32 mouse cellular contexts compared by ENCODE assay signal in genomic region chr12:33775563-33776468, GRCm38 (mm10).
DNase-seq lines count a peak whose midpoint lies in the region; ATAC-seq and TF ChIP-seq lines count a peak whose summit lies in the region.
"Had no signal": no experiment of that assay in that cellular context is flagged by ENCODE, and none has a peak within 500 bp of the region (broad histone marks: within the 10 kb centered on the region; RNA-seq: fewer than 3 reads in every experiment).

No protein-coding gene starts in this region.

- no peak overlapping the region for H3K4me3 ChIP-seq in embryonic facial prominence, embryonic 14.5 days (ENCODE audit: low read depth, low read length)
- no peak overlapping the region for H3K4me3 ChIP-seq in embryonic facial prominence, embryonic 10.5 days
- H3K4me3 ChIP-seq in heart, postnatal 0 days (ENCODE audit: low read depth, low read length), result no peak overlapping the region
- no peak overlapping the region for H3K4me3 ChIP-seq in neural tube, embryonic 13.5 days
- H3K4me3 ChIP-seq: embryonic facial prominence, embryonic 13.5 days; erythroblast, embryonic 14.5 days; heart, embryonic 10.5 days; heart, embryonic 15.5 days; intestine, embryonic 15.5 days; liver, embryonic 15.5 days; lung, embryonic 15.5 days; myocyte had no signal

- H3K36me3 ChIP-seq in embryonic facial prominence, embryonic 14.5 days (ENCODE audit: control insufficient read depth, insufficient read depth, low read length), result no peaks in the 10 kb centered on the region
- no peaks in the 10 kb centered on the region for H3K36me3 ChIP-seq in embryonic facial prominence, embryonic 10.5 days (replicated peaks)
- no peaks in the 10 kb centered on the region for H3K36me3 ChIP-seq in heart, postnatal 0 days (replicated peaks; ENCODE audit: control insufficient read depth, insufficient read depth, low read length)
- H3K36me3 ChIP-seq in neural tube, embryonic 13.5 days, result no peaks in the 10 kb centered on the region
- H3K36me3 ChIP-seq: embryonic facial prominence, embryonic 13.5 days; heart, embryonic 10.5 days; heart, embryonic 15.5 days; intestine, embryonic 15.5 days; liver, embryonic 15.5 days; lung, embryonic 15.5 days had no signal

- DNase-seq in embryonic facial prominence, embryonic 14.5 days (ENCODE audit: low spot score), result peak; percentile 26
- DNase-seq in embryonic facial prominence, embryonic 10.5 days (ENCODE audit: low spot score), result no peak
- DNase-seq in heart, postnatal 0 days (ENCODE audit: low spot score), result peak; percentile 19
- DNase-seq in heart, postnatal 10 days, result no peak
- peak; percentile 15 for DNase-seq in kidney, postnatal 10 days
- DNase-seq in kidney, adult 18-20 months, result no peak
- no peak for DNase-seq in neural tube, embryonic 10.5 days (ENCODE audit: extremely low spot score, low spot score)
- DNase-seq: adrenal gland, postnatal 10 days; cerebellum, adult 11-12 months; cerebellum, adult 9-11 months; embryo, embryonic 11 days; gastrocnemius, postnatal 25 days; heart, adult 11 months; heart, postnatal 4 days; kidney, adult 9 months; layer of hippocampus, adult 9-11 months; right cerebral cortex, adult 18-20 months; spleen, adult 18-20 months; thymus, postnatal 25 days had no signal

- TF ChIP-seq EP300 in heart, postnatal 0 days (IDR thresholded peaks at IDR 0.05; ENCODE audit: low read depth), result no peak

- TF ChIP-seq CTCF in heart, postnatal 0 days (IDR thresholded peaks at IDR 0.05; ENCODE audit: low read depth), result no peak

- no peak overlapping the region for H3K27ac ChIP-seq in embryonic facial prominence, embryonic 14.5 days (replicated peaks; ENCODE audit: low read depth, low read length)
- no peak overlapping the region for H3K27ac ChIP-seq in embryonic facial prominence, embryonic 10.5 days (replicated peaks)
- H3K27ac ChIP-seq in heart, postnatal 0 days (ENCODE audit: low read depth), result no peak overlapping the region
- no peak overlapping the region for H3K27ac ChIP-seq in neural tube, embryonic 13.5 days (replicated peaks)
- H3K27ac ChIP-seq: embryonic facial prominence, embryonic 13.5 days; heart, embryonic 10.5 days; heart, embryonic 15.5 days; hindbrain, postnatal 0 days; intestine, embryonic 15.5 days; liver, embryonic 15.5 days; lung, embryonic 15.5 days had no signal

- H3K9ac ChIP-seq in embryonic facial prominence, embryonic 14.5 days (ENCODE audit: low read depth, low read length), result no peak overlapping the region
- no peak overlapping the region for H3K9ac ChIP-seq in heart, postnatal 0 days (replicated peaks; ENCODE audit: low read depth, low read length)
- H3K9ac ChIP-seq in neural tube, embryonic 13.5 days, result no peak overlapping the region
- H3K9ac ChIP-seq: embryonic facial prominence, embryonic 13.5 days; heart, embryonic 15.5 days; intestine, embryonic 15.5 days; liver, embryonic 15.5 days; lung, embryonic 15.5 days had no signal

- H3K9me3 ChIP-seq in embryonic facial prominence, embryonic 14.5 days (ENCODE audit: control insufficient read depth, low read length), result no peaks in the 10 kb centered on the region
- H3K9me3 ChIP-seq in embryonic facial prominence, embryonic 10.5 days, result no peaks in the 10 kb centered on the region
- no peaks in the 10 kb centered on the region for H3K9me3 ChIP-seq in heart, postnatal 0 days (replicated peaks; ENCODE audit: control insufficient read depth, low read length)
- no peaks in the 10 kb centered on the region for H3K9me3 ChIP-seq in neural tube, embryonic 13.5 days
- H3K9me3 ChIP-seq: embryonic facial prominence, embryonic 13.5 days; heart, embryonic 10.5 days; heart, embryonic 15.5 days; intestine, embryonic 15.5 days; liver, embryonic 15.5 days; lung, embryonic 15.5 days had no signal

- no peak for ATAC-seq in embryonic facial prominence, embryonic 14.5 days (ENCODE audit: low read depth)
- no peak for ATAC-seq in heart, postnatal 0 days (ENCODE audit: insufficient read depth, low read depth)
- ATAC-seq in neural tube, embryonic 13.5 days (ENCODE audit: low read depth), result peak; percentile 43; the same call in 1 of the 2 replicates
- ATAC-seq: hindbrain, postnatal 0 days; intestine, embryonic 15.5 days; Patski had no signal

- H3K4me1 ChIP-seq in embryonic facial prominence, embryonic 14.5 days (ENCODE audit: control insufficient read depth, insufficient read depth, low read length), result peaks cover 11% of the 10 kb centered on the region
- H3K4me1 ChIP-seq in embryonic facial prominence, embryonic 10.5 days, result 0 out of 2 replicates have a peak, but pooled peaks cover 3% of the 10 kb centered on the region
- H3K4me1 ChIP-seq in heart, postnatal 0 days (ENCODE audit: control insufficient read depth, insufficient read depth), result no peaks in the 10 kb centered on the region
- H3K4me1 ChIP-seq in neural tube, embryonic 13.5 days (replicated peaks), result peaks cover 3% of the 10 kb centered on the region; the same call in 1 of the 2 replicates
- H3K4me1 ChIP-seq: heart, embryonic 10.5 days; heart, embryonic 15.5 days; intestine, embryonic 15.5 days; liver, embryonic 15.5 days; lung, embryonic 15.5 days had no signal

- 71% methylated on average over 5 of the region's 5 CpGs for WGBS in embryonic facial prominence, embryonic 14.5 days
- WGBS in embryonic facial prominence, embryonic 10.5 days, result 88% methylated on average over 5 of the region's 5 CpGs
- 42% methylated on average over 5 of the region's 5 CpGs for WGBS in heart, postnatal 0 days
- 61% methylated on average over 5 of the region's 5 CpGs for WGBS in neural tube, embryonic 13.5 days

- H3K4me2 ChIP-seq in embryonic facial prominence, embryonic 14.5 days (ENCODE audit: low read depth, low read length), result no peak overlapping the region
- no peak overlapping the region for H3K4me2 ChIP-seq in heart, postnatal 0 days (ENCODE audit: low read depth, low read length)
- H3K4me2 ChIP-seq in neural tube, embryonic 13.5 days, result no peak overlapping the region
- H3K4me2 ChIP-seq: embryonic facial prominence, embryonic 13.5 days; heart, embryonic 15.5 days; intestine, embryonic 15.5 days; liver, embryonic 15.5 days; lung, embryonic 15.5 days; midbrain, embryonic 11.5 days had no signal

- intact Hi-C loops in heart, postnatal 10 days (cut with DNase I), result no loop called here

- no peaks in the 10 kb centered on the region for H3K27me3 ChIP-seq in embryonic facial prominence, embryonic 14.5 days (replicated peaks; ENCODE audit: control insufficient read depth, insufficient read depth, low read length)
- no peaks in the 10 kb centered on the region for H3K27me3 ChIP-seq in embryonic facial prominence, embryonic 10.5 days (replicated peaks; ENCODE audit: low read depth, poor library complexity, severe bottlenecking)
- no peaks in the 10 kb centered on the region for H3K27me3 ChIP-seq in heart, postnatal 0 days (ENCODE audit: control insufficient read depth, insufficient read depth, low read length)
- no peaks in the 10 kb centered on the region for H3K27me3 ChIP-seq in neural tube, embryonic 13.5 days
- H3K27me3 ChIP-seq: CH12.LX; embryonic facial prominence, embryonic 13.5 days; heart, embryonic 15.5 days; intestine, embryonic 15.5 days; liver, embryonic 15.5 days; lung, embryonic 15.5 days had no signal

Comparison
In these comparisons a context has a peak if more than half of its experiments do, and no peak if none do; other contexts are left out.
1. DNase-seq: peak in embryonic facial prominence, embryonic 14.5 days (single experiment), heart, postnatal 0 days (single experiment) and kidney, postnatal 10 days (single experiment); none in embryonic facial prominence, embryonic 10.5 days (single experiment), heart, postnatal 10 days (0 of 2), kidney, adult 18-20 months (single experiment) and neural tube, embryonic 10.5 days (single experiment).